Mouse (Mus musculus) hindlimb bud, embryonic 11.5 days (tissue): ENCODE measurements around the gene Astl.

ENCODE experiments used
- DNase-seq: peaks from one replicate; pipeline ENCODE4 v3.0.0-alpha.2; 2012; ENCODE audit warnings: low read depth, low spot score; ENCODE audit errors: extremely low spot score

Astl gene

DNA sequence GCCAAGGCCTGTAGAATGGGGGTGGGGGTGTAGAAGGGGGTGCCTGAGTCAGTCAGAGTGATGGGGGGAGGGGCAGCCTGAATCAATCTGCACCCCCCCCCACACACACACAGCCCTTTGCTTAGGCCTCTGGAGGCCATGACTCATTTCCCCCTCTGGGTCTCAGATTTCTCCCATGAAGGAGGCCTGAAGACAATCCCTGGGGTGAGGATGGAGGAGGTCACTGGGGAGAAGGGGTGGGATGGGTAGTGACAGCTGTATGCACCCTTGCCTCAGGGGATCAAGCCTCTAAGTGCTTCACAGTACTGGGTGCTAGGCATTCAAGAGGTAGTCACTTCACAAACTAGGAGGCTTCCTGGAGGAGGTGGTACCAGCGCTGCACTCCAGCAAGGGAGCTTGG is 14.8 kb upstream of the Astl start:
- no peak for DNase-seq

DNA sequence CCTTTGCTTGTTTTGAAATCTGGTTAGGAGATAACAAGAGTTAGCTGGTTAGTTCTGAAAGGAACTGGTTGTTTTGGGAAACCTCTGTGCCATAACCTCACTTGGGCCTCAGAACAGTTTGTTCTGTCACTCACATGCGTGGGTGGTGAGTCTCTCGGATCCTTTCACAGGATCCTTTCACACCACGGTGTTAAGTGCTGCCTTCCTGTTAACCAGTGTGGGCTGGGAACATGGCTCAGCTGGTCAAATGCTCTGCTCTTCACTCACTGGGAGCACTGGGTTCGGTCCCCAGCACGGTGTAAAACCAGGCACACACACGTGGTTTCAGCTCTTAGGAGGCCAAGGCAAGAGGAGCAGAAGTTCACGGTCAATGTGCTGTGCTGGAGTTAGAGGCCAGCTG is 14.0 kb upstream of the Astl start:
- no peak for DNase-seq

DNA sequence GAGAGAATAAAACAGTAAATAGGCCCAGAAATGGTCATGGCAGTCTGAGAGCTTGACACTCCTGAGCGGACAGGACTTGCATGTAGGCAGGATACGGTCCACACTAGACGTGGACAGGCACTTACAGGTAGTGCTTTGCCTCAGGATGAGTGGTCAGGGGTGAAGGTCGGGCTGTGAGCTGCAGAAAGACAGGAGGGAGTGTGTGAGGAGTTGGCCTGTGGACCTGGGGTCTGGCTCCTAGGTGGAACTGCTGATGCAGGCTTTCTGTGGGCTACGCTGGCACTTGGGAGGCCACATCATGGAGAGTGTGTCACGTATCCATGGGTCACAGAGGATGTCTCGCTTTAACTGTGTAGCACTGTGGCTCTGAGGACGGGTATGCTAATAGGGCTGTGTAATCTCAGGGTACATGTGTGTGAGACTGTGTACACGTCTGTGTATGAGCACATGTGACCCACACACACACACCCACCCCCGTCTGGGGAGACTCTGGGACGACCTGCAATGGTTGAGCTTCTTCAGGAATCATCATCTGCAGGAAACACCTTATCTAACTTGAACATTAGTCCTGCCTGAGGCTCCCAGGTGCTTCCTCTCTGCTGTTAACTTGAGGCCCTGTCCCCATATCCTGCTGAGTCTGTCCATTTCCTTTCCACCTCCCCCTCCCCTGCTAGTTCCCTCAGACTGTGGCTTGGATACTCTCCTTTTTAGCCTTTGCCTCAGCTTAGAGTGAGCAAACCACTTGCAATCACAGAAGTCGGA is 10.2 kb upstream of the Astl start:
- DNase-seq, result no peak

DNA sequence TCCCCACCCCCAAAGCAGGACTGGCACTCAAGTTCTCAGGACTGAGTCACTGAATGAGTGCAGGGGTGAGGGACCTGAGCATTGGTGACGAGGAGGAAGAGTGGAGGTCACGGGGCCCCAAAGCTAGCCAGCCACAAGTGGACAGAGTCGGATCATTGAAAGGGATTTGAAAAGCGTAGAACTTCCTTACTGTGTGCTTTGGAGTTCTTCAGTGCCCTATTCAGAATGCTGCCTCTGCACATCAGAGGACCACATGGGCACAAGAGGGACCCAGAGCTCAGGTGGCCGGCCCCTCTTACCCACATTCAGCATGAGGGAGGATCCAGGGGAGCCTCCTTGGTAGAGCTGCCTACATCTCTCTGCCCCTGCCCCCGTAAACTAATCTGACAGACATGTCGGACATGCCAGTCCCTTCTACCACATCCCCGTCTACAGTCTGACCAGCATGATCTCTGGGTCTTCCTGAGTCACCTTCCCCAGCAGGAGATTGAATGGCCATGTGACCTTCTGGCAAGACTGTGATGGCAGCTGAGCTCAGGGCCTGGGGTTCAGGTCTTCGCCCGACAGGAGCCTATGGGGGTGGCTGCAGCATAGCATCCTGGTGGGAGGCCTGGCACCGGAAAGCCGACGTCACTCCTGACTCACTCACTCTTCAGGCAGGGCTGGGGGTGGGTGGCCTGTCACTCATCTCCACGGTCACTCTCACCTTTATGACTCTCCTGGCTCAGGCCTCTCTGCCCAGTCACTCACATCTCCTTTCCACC is 5.5 kb upstream of the Astl start:
- no peak for DNase-seq

DNA sequence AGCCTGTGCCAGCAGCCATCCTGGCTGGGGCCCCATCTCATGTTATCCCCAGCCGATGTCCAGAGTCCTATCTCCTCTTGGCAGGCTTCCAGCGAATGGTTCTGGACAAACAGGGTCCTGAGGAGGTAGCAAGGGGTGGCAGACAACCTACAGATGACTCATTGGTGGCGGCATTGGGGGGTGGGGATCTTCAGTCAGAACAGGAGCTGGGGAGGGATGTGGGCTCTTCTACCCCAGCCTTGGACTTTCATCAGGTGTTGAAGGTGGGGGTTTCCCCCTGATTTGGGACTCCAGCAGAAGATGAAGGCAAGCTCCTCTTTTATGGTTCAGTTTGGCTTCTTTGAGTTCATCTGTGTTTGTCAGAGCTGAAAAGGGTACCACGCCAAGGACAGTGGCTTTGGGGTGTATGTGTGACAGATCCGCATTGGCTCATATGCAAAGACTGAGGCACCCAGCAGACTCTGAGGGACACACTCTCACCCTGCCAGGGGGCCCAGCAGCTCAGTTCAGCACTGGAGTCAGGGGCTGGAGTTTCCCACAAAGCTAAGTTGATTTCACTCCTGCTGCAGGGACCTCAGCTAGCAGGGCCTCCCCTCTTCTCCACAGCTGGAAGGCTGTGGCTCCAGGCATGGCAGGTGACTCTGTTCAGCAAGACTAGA is 4.4 kb upstream of the Astl start:
- DNase-seq, result no peak

DNA sequence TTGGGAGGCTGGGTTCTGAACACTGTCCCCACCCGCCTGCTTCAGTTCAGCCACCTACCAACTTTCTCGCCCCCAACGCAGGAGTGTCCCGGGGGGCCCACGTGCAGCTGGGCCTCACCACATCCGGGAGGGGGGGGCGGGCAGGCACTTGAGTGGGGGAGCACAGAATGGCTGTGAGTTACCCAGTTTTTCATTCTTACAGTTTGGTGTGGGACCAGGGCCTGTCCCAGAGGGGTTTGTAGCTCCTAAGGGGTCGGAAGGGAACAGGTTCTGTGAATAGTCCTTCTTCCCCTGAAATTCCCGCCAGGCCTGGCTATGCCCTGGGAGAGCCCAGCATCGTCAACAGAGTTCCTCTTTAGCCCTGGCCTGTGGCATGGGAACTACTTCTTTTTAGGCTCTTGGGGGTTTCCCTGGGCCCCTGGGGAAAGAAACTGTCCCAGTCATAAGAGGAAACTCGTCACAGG is 3.3 kb upstream of the Astl start:
- no peak for DNase-seq

DNA sequence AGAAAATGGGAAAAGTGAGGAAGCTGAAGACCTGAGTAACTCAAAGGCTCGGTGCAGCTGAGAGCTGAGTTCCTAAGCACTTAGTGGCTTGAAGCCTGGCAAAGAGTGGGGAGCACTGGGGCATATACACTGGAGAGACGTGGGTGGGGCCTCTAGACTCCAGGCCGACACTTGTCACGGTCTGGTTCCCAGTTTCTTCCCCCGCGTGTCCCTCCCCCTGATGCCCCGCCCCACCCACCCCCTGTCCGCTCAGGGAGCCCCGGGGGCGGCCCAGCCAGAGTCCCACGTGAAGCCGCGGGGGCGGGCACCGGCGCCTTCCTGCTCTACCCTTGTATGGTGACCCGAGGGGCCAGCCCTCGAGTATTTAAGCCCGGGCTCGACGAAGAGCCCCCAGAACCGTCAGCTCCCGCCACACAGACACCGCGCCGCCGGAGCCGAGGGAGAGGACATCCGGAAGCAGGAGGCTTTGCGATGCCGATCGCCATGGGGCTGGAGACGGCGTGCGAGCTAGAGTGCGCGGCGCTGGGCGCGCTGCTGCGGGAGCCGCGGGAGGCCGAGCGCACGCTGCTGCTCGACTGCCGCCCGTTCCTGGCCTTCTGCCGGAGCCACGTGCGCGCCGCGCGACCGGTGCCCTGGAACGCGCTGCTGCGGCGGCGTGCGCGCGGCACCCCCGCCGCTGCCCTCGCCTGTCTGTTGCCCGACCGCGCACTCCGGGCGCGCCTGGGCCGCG is 2.5 kb upstream of the Astl start, which contains the start of gene Dusp2:
Gene Dusp2 (plus strand): TSS at position 393 of the 730 bp plus-strand sequence.
- no peak for DNase-seq

DNA sequence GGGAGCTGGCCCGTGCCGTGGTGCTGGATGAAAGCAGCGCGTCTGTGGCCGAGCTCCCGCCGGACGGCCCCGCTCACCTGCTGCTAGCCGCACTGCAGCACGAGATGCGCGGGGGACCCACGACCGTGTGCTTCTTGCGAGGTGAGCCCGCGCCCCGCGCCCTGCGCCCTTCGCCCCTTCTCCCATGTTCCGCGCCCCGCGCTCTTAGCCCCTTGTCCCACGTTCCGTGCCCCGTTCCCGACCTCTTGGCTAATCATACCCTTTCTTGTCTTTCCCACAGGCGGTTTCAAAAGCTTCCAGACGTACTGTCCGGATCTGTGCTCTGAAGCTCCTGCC is 2.0 kb upstream of the Astl start:
- DNase-seq, result no peak

DNA sequence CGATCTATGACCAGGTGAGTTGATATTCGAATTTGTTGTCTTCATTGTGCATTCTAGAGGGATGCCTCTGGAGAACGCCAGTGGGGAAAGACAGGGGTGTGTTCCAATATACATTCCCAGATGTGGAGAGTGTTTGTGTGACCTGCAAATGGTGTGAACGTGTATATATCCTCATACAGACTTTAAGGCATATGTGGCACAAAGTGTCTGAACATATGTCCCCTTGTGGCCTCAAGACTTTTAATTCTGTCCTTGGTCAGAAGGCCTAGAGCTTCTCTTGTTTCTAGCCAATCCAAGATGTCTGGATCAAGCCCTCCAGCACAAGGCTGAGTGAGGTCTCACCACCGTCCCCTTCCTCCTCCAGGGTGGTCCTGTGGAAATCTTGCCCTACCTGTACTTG is 1.6 kb upstream of the Astl start:
- no peak for DNase-seq

DNA sequence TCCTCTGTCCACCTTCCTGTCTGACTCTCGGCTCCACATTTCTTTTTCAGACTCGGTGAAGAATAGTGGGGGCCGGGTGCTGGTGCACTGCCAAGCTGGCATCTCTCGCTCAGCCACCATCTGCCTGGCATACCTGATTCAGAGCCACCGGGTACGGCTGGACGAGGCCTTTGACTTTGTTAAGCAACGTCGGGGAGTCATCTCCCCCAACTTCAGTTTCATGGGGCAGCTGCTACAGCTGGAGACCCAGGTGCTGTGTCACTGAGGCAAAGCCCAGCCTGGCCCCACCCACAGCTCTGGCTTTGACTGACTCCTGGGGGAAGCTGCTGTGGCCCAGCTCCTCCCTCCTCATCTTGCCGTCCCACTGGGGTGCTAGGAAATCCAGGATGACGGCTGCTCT is 908 bp upstream of the Astl start:
- DNase-seq, result no peak

DNA sequence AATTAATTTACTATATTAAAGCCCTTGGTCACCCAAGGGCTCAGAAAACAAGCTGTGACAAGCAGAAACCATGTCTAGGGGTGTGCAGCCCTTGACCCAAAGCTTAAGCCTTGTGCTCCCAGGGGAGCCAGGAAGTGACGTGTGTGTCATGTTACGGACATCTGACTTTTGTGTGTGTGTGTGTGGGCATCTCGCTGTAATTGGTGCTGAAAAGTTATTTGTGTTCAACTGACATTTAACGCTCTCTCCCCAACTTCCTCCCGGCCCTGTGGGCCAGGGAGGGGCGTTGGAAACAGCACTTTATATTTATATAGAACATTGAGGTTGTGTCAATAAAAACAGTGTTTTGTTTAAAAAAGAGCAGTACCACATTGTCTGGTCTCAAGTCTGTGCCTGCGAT is 427 bp upstream of the Astl start:
- DNase-seq, result no peak

DNA sequence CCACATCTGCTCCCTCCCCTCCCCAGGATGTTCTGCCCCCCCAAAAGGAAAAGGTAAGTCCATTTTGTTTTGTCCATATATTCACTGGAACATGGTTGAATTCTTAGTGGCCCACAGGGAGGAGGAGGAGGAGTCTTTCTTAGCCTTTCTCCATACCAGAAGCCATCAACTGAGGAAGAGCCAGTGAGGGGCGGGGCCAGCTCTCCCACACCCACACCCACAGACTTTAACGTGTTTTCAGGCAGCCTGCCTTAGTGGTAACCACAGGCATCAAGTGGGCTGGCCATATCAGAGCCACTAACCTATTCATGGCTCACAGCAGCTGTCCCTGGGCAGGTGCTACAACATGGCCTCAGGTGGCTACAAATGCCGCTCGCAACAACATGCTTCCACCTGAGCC is 394 bp downstream of the Astl start:
- no peak for DNase-seq

DNA sequence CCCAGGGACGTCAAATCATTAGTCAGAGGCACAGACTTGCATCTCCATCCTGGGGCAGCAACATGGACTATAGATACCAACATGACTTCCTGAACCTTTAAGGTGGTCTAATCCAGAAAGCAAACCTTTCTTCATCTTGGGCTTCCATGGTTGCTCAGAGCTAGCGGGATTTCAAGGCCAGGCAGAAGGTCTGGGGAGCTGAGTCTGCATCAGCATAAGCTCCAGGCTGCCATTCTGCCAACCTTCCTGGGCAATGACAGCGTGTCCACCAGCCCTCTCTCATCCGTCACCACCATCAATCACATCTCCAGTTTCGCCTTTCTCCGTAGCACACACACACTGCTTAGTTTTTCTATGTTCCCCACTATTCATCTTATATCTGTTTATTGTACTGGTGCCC is 823 bp downstream of the Astl start:
- DNase-seq, result no peak

DNA sequence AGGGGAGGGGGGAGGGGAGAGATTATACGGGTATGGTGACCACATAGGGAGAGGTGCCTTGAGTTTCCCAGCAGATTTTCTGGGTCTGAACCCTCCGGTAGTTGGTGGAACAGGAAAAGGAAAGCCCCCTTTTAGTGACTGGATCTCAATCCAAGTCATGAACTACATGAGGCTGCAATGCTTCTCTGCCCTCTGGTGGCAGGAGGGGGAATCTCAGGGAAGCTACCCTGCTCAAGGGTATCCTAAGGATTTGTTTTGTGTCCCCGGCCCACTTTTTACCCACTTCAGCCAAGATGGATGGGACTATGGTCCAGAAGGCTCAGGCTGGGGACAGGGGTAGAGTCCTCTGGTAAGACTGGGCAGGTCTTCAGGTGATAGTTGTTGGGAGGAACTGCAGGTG is 2.7 kb downstream of the Astl start:
- DNase-seq, result peak; percentile 39

DNA sequence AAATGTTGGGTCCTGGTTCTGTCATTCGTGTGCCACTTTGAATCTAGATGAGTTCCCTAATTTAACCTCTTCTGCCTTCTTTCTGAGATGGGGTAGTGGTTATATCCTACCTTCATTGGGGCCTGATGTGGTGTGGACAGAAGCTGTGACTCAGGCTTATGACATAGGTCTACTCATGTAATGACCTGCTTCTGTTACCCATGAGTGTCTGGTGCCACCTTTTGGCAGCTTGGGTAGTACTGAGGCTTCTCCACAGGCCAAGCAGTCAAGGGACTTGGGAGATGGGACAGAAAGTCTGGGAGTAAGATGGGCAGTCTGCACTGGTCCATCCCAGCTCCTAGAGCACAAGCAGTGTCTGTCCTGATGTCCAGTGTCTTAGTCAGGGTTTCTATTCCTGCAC is 7.9 kb downstream of the Astl start:
- no peak for DNase-seq

DNA sequence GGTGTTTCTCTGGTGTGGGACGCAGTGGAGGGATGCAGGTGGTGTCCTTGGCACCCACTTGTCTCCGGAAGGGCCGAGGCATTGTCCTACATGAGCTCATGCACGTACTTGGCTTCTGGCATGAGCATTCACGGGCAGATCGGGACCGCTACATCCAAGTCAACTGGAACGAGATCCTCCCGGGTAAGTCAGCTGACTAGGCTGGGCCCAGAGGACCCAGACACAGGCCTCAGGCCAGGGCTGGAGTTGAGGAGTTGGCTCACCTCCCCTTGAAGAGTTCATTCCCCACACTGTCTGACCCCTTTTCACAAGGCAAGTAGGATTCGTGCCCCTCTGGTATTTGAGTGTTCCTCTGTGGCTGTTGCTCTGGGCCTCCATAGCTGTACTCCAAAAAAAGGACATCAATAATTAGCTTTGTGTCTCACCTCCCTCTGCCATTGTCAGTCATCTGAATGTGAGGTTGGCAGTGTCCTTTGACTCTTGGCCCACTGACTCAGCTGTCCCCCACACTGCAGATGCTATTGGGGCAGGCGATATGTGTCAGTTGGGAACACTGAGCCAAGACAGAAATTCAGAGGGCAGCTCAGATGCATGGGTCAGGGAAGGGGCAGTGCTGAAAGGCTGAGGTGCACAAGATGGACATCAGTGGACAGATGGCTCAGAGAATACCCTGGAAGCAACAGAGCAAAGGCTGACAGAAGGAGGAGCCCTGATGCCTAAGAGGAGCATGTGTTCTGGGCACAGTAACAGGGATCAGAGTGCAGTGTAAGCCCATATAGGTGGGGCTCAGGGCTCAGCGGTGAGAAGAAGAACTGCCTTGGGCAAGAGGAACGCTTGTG is 8.9 kb downstream of the Astl start:
- no peak for DNase-seq

DNA sequence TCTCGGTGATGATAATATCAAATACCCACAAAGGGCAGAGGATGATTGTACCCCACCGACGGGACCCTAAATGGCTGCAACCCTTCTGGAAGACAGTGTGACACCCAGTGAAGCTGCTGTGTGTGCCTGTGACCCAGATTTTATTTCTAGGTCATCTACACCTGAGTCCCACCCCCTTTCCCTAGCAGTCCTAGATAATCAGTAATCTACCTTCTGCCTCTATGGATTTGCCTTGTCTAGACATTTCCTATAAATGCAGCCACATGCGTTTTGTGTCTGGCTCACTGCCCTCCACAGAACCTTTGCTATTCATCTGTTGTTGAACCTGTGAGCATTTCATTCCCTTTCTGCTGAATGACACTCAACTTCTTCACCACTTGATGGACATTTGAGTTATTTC is 15.4 kb downstream of the Astl start:
- no peak for DNase-seq

DNA sequence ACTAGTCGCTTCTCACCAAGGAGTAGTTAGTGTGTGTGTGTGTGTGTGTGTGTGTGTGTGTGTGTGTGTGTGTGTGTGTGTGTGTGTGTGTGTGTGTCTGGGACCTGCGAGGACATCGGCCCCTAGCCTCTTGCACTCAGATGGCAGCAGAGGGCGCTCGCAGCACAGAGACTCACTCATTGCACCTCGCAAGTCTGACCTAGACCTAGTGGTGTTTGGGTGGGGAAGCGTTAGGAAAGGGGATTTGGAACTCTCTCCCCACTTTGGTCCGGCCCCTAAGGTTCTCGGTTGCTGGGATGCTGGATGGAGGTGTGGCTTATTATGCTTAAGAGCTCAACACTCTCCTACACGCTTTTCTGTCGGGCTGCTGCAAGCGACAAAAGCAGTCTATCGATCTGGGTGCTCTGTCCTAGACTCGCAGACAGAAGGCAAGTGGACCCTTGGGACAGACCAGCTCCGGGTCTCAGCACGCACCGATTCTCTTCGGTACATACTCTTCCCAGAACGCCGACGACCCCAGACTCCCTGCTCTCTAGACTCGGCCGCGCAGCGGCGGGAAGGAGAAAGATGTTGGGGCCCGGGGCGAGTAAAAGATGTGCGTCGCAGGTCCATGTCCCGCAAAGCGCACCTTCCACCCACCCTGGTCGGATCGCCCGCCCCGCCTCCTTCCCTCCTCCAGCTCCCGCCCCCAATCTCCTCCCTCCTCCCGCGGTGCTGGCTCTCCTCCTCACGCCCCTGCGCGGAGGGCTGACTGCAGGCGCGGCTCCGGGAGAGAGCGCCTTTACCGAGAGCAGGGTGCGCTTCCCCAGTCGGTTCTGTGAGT is 24.2 kb downstream of the Astl start, which contains the start of gene Adra2b:
Gene Adra2b (plus strand): TSS at position 750 of the 823 bp plus-strand sequence.
- DNase-seq, result peak; percentile 68

DNA sequence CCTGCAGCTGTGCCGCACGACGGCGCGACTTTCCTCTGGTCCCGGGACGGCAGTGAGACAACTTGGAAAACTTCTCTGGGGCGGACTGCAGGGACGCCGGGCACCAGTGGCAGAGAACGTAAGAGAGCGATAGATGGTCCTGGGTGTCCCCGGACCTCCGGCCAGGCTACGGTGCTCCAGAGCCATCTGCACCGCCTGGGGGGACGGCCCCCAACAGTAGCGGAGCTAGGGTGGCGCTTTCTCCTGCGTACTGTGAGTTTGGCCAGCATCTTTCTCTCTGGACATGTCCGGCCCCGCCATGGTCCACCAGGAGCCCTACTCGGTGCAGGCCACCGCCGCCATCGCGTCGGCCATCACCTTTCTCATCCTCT is 24.8 kb downstream of the Astl start:
- DNase-seq, result no peak

DNA sequence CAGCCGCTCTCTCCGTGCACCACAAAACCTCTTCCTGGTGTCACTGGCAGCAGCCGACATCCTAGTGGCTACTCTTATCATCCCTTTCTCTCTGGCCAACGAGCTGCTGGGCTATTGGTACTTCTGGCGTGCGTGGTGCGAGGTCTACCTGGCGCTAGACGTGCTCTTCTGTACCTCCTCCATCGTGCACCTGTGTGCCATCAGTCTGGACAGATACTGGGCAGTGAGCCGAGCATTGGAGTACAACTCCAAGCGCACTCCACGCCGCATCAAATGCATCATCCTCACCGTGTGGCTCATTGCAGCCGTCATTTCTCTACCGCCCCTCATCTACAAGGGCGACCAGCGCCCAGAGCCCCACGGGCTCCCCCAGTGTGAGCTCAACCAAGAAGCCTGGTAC is 25.3 kb downstream of the Astl start:
- DNase-seq, result no peak
